Mouse (Mus musculus) cerebellum, adult 9-11 months (tissue): ENCODE measurements around the gene Col25a1.

ENCODE experiments used
- DNase-seq: peaks from one replicate; pipeline ENCODE4 v3.0.0; 2022

The Col25a1 gene

DNA sequence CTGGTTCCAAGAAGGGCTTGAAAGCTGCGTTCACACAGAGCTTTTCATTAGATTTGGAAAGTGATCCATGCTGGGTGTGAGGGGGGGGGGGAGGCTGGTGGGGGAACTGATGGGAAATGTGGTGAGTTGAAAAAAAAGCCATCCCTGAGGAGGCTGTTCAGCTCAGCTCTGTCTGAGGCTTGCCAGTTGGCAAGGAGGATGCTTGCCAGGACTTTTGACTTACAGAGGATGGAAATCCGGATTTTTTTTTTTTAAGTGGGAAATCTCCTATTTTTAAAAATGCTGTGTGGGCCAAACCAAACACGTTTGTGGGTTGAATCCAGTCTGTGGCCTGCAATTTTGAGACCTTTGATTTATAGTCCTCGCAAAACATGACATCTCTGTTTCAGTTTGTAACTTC is 35.6 kb downstream of the Col25a1 start:
- no peak for DNase-seq

DNA sequence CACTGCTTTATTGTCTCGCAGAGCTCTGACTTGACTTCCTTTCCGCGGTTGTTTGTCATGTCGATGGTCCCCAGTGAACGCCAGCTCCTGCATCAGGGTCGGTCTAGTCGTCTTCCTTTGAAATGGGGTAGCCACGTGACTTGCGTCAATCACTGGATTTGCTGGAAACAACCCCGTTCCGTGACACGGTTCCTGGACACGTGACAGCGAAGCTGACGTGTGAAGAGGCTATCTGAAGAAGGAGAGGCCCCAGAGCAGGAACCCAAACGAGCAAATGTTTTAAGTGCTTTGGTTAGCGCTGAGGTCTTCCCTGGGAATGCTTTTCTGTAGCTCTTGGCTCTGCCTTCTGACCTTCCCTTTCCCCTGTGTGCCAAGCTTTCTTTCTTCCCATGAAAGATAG is 41.5 kb downstream of the Col25a1 start:
- DNase-seq: no peak

DNA sequence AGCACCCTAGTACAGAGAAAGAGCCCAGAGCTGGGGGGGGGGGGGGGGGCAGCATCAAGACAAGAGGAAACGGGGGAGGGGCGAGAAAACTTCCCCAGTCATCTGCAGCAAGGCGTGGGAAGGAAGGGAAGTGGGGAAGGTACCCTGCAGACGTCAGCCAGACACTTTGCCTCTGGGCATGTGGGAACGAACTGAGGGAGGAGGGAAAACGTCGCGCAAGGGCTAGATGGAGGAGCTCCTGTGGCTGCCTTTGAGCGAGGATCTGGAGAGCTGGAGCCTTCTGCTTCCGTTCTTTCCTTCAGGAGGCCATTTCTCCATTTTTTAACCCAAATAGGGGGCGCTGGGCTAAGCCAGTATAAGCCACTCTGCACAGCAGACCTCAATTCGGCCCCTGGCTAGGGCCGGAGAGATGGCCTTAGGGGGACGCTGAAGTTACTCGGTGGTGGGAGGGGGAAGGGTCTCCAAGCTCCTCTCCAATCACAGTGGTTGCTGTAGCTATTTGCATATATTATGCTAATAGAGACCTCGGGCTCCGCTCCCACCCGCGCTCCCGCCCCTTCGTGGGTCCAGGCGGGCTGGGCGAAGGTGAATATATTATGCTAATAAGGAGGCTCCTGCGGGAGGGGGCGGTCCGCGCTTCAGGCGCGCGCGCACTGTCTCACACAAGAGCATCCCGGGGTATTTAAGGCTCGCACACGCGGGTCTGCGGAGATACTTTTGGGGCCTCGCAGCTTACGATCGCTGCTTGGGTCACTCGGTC is 49.1 kb downstream of the Col25a1 start:
- DNase-seq: peak; percentile 7

- DNase-seq: no peak
Measured at GRCm38 (mm10) chr3:130180964-130181590, 49.8 kb downstream of the Col25a1 start.

GRCm38 (mm10) chr3:130181591-130181980 is 50.3 kb downstream of the Col25a1 start:
- no peak for DNase-seq

DNA sequence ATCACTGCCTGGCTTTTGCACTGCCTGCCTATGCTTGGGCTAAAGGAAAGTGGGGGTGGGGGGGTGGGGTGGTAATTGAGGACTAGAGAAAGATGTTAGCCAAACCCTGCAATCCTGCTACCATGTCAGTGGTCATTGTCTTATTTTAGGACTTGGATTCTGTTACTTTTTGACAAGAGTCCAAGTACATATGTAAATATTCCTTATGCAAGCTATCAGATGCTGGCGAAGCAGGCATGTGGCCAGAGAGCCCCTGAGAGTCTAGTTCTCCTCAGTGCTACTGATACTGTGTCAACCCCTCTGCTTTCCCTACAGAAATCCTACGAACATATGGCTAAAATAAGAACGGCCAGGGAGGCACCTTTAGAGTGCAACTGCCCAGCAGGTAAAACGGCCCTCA is 51.1 kb downstream of the Col25a1 start:
- DNase-seq: no peak

DNA sequence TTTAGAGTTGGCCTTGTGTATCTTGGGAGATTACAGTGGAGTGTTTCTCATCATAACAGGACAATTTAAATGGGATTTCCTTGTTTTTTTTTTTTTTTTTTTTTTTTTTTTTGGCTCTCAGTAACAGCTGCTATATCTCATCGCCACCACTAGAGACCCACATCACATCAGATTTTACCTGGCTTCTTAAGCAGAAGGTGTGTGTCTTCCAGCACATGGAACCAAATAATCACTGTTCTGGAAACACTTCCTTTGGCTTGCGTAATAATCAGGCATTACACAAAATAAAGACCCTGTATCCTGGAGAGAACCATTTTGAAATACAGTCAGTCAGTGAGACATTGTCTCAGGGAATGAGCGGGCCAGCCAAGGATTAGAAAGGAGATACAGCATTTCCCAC is 53.8 kb downstream of the Col25a1 start:
- DNase-seq: no peak

GRCm38 (mm10) chr3:130187588-130187987 is 56.3 kb downstream of the Col25a1 start:
- DNase-seq: no peak

- DNase-seq: no peak
Measured at GRCm38 (mm10) chr3:130193450-130193849, 62.1 kb downstream of the Col25a1 start.

GRCm38 (mm10) chr3:130214631-130215030 is 83.3 kb downstream of the Col25a1 start:
- no peak for DNase-seq

- no peak for DNase-seq
Measured at GRCm38 (mm10) chr3:130216141-130216540, 84.8 kb downstream of the Col25a1 start.

GRCm38 (mm10) chr3:130216646-130217045 is 85.3 kb downstream of the Col25a1 start:
- DNase-seq: no peak

GRCm38 (mm10) chr3:130217705-130218104 is 86.4 kb downstream of the Col25a1 start:
- no peak for DNase-seq

DNA sequence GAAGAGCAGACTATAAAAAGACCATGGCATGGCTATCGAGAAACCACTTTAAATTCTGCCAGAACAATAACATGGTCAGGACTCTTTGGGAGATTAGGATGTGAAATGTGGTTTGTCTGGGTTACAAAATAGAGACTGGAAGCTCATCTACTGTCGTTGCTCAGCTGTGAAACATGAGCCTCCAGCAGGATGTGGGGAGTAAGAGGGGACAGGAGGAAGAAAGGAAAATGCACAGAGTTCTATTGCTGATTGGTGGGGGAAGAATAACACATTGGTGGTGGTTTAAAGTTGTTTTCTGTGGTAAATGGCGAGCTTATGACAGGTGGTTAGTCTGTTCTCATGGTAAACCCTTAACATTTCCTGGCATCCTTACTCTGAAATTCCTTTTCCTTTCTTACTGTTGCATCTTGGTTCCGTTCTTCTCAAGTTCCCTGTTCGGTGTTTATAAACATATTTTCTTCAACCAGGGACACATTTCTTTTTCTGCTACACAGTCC is 87.0 kb downstream of the Col25a1 start:
- no peak for DNase-seq

- no peak for DNase-seq
Measured at GRCm38 (mm10) chr3:130220811-130221210, 89.5 kb downstream of the Col25a1 start.

- no peak for DNase-seq
Measured at GRCm38 (mm10) chr3:130228186-130228585, 96.9 kb downstream of the Col25a1 start.

GRCm38 (mm10) chr3:130232944-130233343 is 101.6 kb downstream of the Col25a1 start:
- DNase-seq: no peak

DNA sequence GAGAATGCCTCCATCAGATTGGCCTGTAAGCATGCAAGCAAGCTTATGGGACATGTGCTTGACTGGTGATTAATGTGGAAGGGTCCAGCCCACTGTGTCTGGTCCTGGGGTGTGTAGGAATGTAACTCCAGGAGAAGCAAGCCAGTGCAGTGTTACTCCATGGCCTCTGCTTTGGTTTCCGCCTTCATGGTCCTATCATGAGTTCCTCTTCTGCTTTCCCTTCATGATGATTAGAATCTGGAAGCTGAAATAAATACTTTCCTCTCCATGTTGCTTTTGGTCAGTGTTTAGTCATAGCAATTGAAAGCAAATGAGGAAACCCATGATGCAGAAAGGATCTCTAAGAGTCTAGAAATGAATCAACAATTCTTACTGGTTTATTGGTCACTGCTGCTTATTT is 103.9 kb downstream of the Col25a1 start:
- no peak for DNase-seq

GRCm38 (mm10) chr3:130236129-130236528 is 104.8 kb downstream of the Col25a1 start:
- no peak for DNase-seq

GRCm38 (mm10) chr3:130237852-130238251 is 106.6 kb downstream of the Col25a1 start:
- DNase-seq: no peak

- DNase-seq: no peak
Measured at GRCm38 (mm10) chr3:130241924-130242323, 110.6 kb downstream of the Col25a1 start.

DNA sequence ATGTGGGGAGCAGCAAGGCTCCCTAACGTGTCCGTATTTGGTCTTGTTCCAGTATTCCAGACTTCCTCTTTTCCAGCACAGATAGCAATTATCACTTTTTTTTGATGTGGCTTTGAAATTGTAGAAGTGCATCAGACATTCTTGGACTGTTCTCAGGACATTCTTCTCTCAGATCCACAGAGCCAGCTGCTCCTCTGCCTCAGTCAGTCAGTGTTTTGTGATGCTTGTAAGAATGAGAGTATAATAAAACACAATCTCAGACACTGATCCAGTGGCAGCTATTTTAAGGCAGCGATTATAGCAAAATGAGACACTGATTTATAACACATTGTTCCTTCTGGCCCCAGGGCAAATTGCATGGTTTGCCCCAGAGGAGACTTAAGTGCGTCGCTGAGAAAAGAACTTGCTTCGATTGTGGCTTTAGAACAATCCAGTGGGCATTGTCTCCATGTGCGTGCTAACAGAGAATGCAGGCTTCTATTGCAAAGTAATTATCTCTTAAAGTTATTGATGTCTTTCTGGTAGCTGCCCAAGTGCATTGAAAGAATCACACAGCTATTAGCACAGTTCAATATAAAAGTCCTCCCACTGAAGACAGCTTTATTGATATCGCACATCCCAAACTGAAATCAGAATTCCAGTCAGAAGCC is 111.5 kb downstream of the Col25a1 start:
- DNase-seq: no peak

- DNase-seq: no peak
Measured at GRCm38 (mm10) chr3:130252355-130252754, 121.1 kb downstream of the Col25a1 start.

GRCm38 (mm10) chr3:130256059-130256458 is 124.8 kb downstream of the Col25a1 start:
- DNase-seq: no peak
